Mouse (Mus musculus) kidney, postnatal 25 days (tissue): ENCODE measurements around the gene Taar5.

ENCODE experiments used
- DNase-seq, 2 experiments: peaks; one replicate each; pipeline ENCODE4 v3.0.0; 2021; ENCODE audit warnings: mixed read lengths in 2 of 2

Taar5 gene

GRCm38 (mm10) chr10:23970656-23971165, at the start of gene Taar5:
TSS of gene Taar5 (plus strand) at chr10:23970706.
- no peak for DNase-seq

GRCm38 (mm10) chr10:23922468-23922867, 48.0 kb upstream of the Taar5 start:
- no peak for DNase-seq

GRCm38 (mm10) chr10:23923941-23924340, 46.6 kb upstream of the Taar5 start:
- no peak for DNase-seq

GRCm38 (mm10) chr10:23937613-23938012, 32.9 kb upstream of the Taar5 start:
- no peak for DNase-seq

GRCm38 (mm10) chr10:23938312-23938711, 32.2 kb upstream of the Taar5 start, which contains the start of gene Taar2:
TSS of gene Taar2 (plus strand) at chr10:23938572.
- no peak for DNase-seq

- DNase-seq = peak in 1 of 2 experiments; percentile 13
Observed at GRCm38 (mm10) chr10:23942465-23942864, 28.0 kb upstream of the Taar5 start.

- peak; percentile 14 to 35 for DNase-seq
Observed at GRCm38 (mm10) chr10:23948026-23948425, 22.5 kb upstream of the Taar5 start.

- DNase-seq = peak in 1 of 2 experiments; percentile 29
Observed at GRCm38 (mm10) chr10:23949508-23950005, 20.9 kb upstream of the Taar5 start, which contains the start of gene Taar3. TSS of gene Taar3 (plus strand) at chr10:23949558.

GRCm38 (mm10) chr10:23951714-23952113, 18.8 kb upstream of the Taar5 start:
- DNase-seq = no peak

- DNase-seq = peak; percentile 64 to 66
Observed at GRCm38 (mm10) chr10:23959071-23959470, 11.4 kb upstream of the Taar5 start.

GRCm38 (mm10) chr10:23960444-23960915, 10.0 kb upstream of the Taar5 start, which contains the start of gene Taar4:
TSS of gene Taar4 (plus strand) at chr10:23960494.
- DNase-seq = peak in 1 of 2 experiments; percentile 34

GRCm38 (mm10) chr10:23963444-23963843, 7.1 kb upstream of the Taar5 start:
- peak in 1 of 2 experiments; percentile 8 for DNase-seq

- DNase-seq = no peak
Observed at GRCm38 (mm10) chr10:23964921-23965610, 5.4 kb upstream of the Taar5 start.

GRCm38 (mm10) chr10:23971256-23971655, 750 bp downstream of the Taar5 start:
- DNase-seq = no peak

GRCm38 (mm10) chr10:23977958-23978357, 7.5 kb downstream of the Taar5 start:
- DNase-seq = no peak

GRCm38 (mm10) chr10:23978901-23979705, 8.6 kb downstream of the Taar5 start:
- peak; percentile 85 to 87 for DNase-seq

GRCm38 (mm10) chr10:23985546-23985945, 15.0 kb downstream of the Taar5 start, which contains the start of gene Taar6:
TSS of gene Taar6 (minus strand) at chr10:23985646.
- no peak for DNase-seq

- DNase-seq = no peak
Observed at GRCm38 (mm10) chr10:23986419-23986818, 15.9 kb downstream of the Taar5 start.

GRCm38 (mm10) chr10:23993381-23993780, 22.9 kb downstream of the Taar5 start, which contains the start of gene Taar7a:
TSS of gene Taar7a (minus strand) at chr10:23993481.
- no peak for DNase-seq

GRCm38 (mm10) chr10:23999639-24000038, 29.1 kb downstream of the Taar5 start, which contains the start of gene Taar7b:
TSS of gene Taar7b (plus strand) at chr10:23999939.
- no peak for DNase-seq

GRCm38 (mm10) chr10:24006442-24006841, 35.9 kb downstream of the Taar5 start:
- no peak for DNase-seq

GRCm38 (mm10) chr10:24007034-24007433, 36.5 kb downstream of the Taar5 start:
- no peak for DNase-seq

GRCm38 (mm10) chr10:24008143-24008542, 37.6 kb downstream of the Taar5 start:
- DNase-seq = no peak
